Mouse (Mus musculus) C2C12 (cell line): ENCODE results near the gene Fuk.

Source experiments
- CEBPB ChIP-seq: IDR thresholded peaks from one replicate; pipeline ENCODE4 v1.6.1; 2011; ENCODE audit warnings: low read depth, mild to moderate bottlenecking, control low read depth, moderate library complexity
- CTCF ChIP-seq: IDR thresholded peaks from one replicate; pipeline ENCODE4 v1.5.1; 2011; ENCODE audit not compliant: control insufficient read depth, insufficient read depth, insufficient read length
- MYOG ChIP-seq: IDR thresholded peaks from one replicate; pipeline ENCODE4 v1.6.1; 2011; ENCODE audit not compliant: control insufficient read depth, insufficient read length; ENCODE audit errors: extremely low read depth

DNA sequence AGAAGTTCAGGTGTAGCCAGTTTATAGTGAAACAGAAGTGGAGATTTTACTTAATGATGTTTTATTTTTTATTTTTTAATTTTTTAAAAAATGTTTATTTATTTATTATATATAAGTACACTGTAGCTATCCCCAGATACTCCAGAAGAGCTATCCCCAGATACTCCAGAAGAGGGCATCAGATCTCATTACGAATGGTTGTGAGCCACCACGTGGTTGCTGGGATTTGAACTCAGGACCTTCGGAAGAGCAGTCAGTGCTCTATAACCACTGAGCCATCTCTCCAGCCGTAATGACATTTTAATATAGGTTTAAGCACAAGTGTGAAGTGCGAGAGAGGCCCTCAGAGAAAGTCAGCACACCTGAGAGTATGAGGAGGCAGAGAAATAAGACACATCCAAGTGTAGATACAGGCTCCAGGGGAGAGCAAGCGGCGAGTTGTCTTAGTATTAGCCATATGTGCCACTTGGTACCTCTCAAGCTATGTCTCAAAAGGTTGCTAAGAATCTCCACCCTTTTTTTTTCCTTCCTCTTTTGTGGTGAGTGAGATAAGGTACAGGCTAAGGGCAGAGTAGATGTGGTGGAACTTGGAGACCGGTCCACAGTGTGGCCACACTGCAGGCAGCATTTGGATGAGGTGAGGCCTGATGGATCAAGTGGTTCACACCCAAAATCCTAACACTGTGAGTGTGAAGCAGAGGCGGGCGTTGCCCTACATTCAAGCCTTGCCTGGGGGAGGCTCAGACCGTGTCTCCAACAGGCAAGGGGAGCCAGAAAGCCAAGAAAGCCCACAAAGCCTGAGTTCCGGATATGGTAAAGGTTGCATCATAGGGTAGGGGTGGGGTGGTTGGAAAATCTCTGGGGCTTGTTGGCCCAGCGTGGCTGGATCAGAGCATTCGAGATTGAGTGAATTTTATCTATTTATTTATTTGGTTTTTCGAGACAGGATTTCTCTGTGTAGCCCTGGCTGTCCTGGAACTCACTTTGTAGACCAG lies 9.6 kb upstream of the Fuk start:
- no peak for TF ChIP-seq MYOG
- no peak for TF ChIP-seq CEBPB
- no peak for TF ChIP-seq CTCF
